Mouse (Mus musculus) cerebellum, adult 18-20 months (tissue): ENCODE measurements around the gene Mpp1.

Source experiments
- DNase-seq, 2 experiments: peaks; one replicate each; pipeline ENCODE4 v3.0.0; 2021

Gene Mpp1

DNA sequence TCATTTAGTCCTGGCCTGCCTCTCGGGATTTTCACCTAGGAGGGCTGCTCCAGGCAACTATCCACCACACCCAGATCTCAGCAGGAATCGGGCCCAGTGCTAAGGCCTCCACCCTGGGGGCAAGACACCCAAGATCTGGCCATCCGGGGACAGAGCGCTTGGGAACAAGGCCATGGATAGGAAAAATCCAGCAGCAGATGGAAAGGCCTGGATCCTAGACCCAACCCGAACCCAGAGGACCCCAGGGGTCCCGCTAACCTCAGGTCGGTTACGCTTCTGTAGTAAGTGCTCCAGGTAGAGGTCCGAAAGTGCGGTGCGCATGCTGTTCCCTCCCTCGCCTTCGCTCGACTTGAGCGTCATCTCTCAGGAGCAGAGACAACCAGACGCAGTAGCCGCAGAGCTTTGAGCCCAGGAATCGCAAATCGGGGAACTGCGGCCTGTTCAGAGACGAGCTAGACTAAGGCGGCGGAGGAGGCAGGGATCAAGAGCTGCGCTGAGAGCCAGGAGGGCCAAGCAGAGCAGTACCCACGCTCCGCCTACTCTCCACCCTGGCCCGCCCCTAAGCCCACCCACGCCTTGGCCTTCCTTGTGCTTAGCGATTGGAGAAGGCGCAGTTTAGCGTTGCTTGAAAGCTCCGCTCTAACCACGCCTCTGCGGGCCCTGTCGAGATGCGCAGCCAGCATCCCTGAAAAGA lies at the start of gene Mpp1:
Mpp1 (minus strand) TSS at position 550 of the 694 bp plus-strand sequence.
- peak; percentile 73 to 83 for DNase-seq

DNA sequence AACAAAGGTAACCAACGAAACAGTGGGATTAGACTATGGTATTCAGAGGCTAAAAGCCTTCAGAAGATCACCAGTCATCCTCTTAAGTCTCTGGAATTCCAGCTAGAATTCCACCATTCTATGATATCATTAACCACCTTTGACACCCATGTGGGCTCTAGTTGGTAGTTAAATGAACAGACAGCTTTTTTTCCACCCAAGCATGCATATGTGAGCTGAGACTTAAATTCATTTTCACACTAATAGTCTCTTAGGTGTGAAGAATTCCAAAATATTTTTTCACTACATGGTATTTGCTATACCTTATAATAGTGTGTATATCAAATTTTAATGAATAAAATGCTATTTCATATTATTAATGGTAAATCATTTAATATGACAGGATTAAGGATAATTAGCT lies 32.9 kb upstream of the Mpp1 start, which contains the start of gene Smim9:
Smim9 (minus strand) TSS at position 101 of the 400 bp plus-strand sequence.
- no peak for DNase-seq

DNA sequence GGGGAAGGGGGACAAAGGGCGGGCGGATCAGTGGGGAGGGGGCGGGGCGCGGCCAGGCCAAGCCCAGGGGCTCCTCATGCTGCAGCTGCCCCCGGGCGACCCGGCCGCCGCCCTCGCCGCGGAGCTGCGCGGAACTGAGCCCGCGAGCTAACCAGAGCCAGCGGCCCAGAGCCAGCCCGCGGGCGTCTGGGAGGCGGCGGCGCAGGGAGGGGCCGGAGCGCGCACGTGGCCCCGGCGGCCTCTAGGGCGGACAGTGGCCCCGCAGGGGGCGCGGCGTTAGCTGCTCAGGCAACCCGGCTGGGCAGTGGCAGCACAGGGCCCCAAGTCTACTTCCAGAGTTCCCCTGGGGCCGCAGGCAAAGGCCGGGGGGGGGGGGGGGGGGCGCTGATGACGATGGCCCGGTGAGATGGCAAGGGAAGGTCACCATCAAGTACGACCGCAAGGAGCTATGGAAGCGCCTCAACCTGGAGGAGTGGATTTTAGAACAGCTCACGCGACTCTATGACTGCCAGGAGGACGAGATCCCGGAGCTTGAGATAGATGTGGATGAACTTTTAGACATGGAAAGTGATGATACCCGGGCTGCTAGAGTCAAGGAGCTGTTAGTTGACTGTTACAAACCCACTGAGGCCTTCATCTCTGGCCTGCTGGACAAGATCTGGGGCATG lies 24.9 kb upstream of the Mpp1 start:
- peak; percentile 31 to 48 for DNase-seq

DNA sequence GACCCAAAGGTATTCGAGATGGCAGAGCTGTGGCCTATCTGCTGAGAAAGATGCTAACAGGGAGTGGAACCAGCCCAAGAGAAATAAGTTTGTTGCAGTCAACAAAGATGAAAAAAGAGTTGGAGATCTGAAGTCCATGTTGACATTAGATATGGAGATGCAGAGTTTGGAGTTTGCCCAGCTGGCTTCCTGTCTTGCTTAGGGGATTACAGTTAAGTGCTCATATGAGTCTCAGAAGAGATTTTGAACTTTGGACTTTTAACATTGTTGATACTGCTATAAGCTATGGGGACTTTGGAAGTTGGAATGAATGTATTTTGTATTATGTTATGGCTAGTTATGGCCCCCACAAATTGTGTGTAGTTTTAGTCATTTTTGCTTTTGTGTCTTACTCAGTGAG lies 21.4 kb upstream of the Mpp1 start:
- DNase-seq = no peak

DNA sequence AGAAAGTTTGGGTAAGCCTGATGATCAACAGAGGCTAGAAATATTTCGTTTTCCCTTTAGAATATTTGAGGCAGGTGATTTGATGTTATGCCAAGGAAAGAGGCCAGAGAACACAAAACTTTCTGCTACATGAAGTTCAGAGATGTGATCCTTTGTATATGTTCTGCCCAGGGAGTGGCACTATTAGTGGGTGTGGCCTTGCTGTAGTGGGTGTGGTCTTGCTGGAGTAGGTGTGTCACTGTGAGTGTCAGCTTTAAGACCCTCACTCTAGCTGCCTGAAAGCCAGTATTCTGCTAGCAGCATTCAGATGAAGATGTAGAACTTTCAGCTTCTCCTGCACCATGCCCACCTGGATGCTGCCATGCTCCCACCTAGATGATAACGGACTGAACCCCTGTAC lies 19.5 kb upstream of the Mpp1 start:
- no peak for DNase-seq

DNA sequence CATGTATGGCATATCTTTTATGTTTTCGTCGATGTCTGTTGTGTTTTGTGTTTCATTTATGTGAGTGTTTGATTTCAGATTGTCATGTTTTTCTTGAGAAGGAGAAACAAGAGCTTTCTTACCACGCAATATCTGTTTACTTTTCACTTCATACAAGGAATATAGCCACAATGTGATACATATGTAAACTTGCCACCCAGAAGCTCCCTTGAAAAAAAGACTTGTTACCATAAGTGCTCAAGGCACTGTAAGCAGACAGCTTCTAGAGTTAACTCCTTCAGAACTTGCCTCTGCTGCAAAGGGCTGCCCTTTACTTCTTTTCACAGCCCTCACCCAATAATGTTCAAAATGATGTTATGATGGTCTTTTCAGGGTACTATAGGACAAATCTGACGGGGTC lies 17.6 kb upstream of the Mpp1 start:
- no peak for DNase-seq

DNA sequence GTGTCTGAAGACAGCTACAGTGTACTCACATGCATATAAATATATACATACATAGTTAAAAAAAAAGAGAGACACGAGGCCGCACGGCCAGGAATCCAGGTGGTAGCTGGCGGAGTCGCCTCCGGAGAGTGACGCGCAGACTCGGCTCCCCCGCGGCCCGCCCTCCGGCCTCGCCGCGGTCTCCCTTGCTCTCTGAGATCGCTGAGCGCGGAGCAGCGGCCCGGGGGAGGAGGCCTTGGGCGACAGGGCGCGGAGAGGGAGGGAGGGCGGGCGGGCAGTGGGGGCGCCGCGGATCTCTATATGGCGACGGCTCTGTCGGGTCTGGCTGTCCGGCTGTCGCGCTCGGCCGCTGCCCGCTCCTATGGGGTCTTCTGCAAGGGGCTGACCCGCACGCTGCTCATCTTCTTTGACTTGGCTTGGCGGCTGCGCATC lies 12.3 kb upstream of the Mpp1 start:
- peak; percentile 10 to 13 for DNase-seq

DNA sequence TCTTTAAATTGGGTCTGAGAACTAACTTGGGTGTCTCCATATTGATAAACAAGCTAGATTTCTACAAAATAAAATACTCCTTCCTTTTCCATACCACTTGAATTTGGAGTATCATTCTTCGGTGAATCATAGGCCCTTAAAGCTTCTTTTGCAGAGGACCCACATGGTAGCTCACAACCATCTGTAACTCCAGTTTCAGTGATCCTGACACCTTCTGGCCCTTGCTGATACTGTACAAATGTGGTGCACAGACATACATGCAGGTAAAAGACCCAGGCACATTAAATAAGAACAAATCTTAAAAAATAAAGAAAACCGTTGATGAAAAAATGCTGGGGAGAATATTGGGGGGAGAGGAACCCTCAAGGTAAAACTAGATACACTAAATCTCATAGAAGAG lies 7.4 kb upstream of the Mpp1 start:
- DNase-seq = no peak

DNA sequence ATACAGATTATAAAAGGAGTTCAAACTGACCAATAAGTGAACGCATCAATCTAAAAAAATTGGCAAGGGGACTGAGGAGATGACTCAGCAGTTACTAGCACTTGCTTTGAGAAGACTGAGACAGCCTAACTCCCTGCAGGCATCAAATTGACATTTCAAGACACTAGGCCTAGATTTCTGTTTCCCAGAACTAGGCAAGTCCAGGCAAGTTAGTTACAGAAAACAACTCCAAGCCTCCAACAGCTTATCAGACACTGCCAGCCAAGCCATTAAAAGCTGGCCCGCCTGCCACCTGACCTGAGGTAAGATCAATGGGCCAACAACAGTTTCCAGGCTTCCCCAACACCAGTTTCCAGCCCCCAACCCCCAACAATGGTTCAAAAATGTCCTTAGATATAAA lies 6.9 kb upstream of the Mpp1 start:
- DNase-seq = no peak

DNA sequence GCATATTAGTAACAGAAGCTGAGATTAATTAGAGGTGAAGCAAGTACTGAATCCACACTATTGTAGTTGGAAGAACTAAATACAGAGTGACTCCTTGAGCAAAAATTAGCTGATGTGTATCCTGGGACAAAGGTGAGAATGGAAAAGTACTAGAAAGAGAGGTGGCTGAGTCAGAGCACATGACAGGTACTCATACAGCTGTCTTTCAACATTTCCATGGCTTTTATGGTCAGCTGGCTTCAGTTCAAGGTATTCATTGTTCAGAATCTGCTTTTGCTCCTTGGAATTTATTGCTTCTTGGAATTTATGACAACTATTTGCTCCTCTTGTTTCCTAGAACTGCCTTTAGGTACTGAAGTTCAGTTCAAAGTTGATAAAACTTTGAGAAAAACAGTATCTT lies 6.1 kb upstream of the Mpp1 start:
- no peak for DNase-seq

DNA sequence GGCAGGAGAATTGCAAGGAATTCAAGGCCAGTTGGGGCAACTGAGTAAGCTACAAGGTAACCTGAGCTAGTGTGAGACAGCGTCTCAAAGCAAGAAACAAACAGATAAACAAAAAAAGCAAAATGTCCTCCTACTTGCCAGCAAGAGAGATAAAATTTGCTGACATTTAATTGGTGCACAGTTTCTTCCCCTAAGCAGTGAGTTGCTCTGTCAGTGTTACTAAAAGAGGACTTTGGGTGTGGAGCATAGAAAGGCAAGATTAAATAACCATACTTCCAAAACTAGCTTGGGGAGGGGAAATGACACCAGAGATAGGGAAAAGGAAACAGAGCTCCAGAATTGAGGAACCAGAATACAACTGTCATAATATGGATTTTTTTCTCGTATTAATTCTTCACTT lies 1.3 kb downstream of the Mpp1 start:
- DNase-seq = no peak

DNA sequence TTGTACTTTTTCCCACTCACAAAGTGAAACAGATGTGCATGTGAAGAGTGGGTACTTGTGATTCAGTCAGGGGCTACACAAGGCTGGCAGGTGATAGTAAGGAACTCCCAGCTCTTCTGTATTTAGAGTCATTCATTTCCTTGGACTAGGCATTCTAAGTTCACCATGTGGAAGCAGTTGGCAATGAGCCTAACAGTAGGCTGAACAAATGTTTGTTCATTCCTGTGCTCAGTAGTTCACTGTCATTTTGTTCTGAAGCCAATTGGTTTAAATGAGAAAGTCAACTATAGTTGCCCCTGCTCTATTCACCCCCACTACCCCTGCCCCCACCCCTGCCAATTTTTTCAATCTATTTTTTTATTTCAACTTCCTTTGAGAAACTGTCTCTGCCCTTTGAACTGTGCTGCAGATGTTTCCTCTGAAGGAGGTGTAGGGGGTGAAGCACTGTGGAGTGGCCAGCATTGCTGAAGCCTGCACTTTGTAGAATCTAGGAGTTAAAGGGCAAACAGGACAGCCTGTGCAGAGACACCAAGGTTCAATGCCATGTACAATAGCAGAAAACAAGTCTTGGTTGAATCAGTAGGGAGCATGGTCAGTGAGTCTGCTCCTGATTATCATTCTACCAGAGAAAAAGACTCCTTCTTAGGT lies 2.4 kb downstream of the Mpp1 start:
- DNase-seq = peak; percentile 22 to 49

DNA sequence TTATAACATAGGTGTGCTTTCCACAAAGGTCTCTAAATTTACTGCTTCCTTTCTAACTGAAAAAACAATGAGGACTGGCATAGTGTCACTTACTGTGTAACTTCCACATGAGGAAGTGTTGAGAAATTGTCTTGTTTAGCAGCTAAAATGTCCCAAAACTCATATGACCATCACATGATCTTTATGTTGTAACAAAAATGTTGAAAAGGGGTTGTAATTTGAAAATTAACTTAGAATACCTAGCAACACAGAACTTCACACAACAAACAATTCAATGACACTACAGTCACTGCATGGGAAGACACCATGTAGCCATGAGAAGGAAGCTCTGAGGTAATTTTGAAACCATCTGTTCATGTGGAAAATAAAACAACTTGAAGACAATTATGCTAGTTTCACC lies 3.9 kb downstream of the Mpp1 start:
- no peak for DNase-seq

DNA sequence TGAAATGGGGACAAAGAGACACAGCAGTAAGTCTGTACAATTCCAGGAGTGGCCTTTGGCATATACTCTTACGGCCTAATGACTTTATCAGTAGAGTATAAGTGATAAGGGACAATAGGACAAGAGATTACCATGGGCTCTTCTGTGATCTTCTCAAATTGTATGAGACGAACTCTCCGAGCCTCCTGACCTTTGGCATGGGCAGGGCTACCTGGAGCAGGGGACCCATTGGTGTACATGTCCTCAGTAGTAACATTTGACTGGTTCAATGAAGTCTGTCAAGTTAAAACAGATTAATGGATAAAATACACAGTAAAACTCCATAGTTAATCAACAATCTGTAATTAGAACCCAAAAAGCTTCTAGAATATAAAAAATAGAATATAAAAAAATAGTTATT lies 5.2 kb downstream of the Mpp1 start:
- no peak for DNase-seq

DNA sequence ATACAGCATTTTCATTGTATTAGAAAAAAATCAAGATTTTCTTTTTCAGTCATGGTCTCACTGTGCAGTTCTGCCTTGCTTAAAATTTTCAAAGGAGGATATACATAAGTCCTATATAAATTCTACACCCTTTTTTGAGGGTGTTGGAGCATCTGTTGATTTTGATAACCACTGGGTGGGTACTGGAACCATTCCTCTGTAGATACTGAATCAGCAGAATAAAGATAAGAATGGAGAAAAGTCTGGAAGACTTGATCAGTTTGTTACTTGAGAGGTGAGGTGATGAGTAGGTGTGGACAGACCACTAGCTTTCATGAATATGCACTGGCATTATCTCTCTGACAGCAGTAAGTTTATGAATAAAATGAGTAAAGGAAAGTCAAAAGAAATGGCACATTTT lies 15.3 kb downstream of the Mpp1 start:
- DNase-seq = no peak

DNA sequence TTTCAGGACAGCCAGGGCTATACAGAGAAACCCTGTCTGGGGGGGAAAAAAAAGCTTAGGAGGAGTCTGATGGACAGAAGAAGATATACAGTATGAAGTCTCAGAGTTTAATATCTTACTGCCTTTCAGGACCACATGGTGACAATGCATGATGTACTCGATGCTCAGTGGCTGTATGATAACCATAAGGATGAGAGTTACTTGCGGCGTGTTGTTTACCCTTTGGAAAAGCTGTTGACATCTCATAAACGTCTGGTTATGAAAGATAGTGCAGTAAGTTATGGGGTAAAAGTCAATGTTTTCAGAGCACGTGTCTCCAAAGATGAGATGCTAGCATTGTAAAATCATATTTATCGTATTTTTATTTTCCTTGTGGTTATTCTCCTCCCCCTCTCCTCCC lies 28.5 kb downstream of the Mpp1 start:
- no peak for DNase-seq

DNA sequence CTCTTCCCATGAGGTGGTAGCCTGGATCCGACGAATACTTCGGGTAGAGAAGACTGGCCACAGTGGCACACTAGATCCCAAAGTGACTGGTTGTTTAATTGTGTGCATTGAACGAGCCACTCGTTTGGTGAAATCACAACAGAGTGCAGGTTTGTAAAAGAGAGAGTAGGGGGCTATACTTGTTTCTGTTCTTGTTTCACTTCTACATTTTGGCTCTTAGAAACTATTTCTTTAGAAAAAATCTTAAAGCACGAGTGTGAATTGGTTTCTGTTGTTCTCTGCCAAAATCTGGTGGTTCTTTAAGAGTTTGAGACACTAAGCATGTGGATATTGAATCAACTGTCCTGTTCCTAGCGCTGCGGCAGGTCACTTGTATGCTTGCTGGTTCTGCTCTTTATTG lies 32.0 kb downstream of the Mpp1 start:
- no peak for DNase-seq

DNA sequence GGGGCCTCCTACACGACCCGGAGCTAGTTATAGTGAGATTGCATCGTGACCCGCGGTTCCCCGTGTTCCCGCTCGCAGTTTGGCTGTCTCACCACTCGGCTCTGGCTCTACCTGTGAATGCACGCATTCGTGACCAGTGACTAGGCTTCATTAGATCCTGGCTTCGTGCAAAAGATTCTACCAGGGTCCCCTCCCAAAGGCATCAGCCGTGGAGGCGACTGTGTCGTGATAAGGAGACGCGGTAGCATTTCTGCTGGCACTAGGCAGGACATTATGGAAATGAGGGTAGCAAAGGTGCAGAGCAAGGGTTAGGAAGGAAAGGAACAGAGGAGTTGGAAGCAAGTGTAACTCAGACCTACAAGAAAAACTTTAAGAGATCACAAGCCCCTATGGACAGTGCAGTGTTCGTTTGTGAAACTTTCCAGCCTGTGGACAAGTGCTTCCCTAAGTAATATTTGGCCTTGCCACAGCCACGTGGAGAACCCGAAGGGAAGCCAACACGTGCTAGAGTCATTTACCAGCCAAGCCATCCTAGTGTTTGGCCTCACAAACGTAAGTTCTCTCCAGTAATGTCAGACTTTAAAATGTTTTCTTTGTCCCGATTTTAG lies 34.5 kb downstream of the Mpp1 start:
- peak in 1 of 2 experiments; percentile 7 for DNase-seq

DNA sequence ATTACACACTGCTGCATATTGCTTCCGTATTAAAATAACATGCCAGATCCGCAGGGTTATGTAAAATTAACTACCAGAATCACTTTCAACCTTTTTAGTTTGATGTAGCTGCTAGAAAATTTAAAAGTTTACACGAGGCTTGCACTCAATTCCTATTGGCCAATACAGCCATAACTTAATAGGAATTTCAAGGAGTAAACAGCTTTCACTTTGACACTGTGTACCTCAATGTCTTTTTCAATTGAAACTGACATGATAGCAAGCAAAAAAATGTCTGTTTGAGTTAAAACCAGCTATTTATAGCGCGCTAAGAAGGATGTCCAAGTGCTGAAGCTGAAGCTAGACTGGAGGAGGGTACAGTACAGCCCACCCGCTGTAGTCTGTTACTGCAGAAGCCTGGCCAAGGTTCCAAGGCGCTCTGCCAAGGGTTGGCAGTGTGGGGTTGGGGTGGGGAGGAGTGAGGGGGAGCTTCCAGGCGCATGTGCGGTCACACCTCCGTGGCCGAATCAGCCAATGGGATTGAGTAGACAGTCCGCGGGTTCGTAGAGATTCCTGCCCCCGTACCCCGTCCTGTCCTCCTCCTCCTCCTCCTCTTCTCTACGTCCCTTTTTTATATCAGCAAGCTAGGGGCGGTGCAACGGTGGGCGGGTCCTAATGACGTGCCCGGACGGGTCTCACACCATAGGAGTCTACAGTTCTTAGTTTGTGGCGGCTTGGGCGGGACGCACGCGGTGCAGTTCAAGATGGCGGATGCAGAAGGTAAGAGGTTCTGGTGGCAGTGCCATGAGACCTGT lies 35.2 kb downstream of the Mpp1 start, which contains the start of gene Dkc1:
Dkc1 (plus strand) TSS at position 486 of the 794 bp plus-strand sequence.
- peak; percentile 90 to 91 for DNase-seq

DNA sequence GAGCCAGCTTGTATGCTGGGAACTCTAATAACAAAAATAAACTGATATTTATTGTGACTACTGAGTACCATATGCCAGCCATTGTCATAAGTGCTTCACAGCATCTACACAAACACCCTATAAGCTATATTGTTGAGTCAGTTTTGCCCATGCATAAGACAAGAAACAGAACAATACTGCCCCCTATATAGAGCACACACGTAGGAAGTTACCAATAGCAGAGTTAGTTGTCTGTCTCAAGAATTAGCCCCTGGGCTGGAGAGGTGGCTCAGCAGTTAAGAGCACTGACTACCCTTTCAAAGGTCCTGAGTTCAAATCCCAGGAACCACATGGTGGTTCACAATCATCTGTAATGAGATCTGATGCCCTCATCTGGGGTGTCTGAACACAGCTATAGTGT lies 45.2 kb downstream of the Mpp1 start:
- no peak for DNase-seq

DNA sequence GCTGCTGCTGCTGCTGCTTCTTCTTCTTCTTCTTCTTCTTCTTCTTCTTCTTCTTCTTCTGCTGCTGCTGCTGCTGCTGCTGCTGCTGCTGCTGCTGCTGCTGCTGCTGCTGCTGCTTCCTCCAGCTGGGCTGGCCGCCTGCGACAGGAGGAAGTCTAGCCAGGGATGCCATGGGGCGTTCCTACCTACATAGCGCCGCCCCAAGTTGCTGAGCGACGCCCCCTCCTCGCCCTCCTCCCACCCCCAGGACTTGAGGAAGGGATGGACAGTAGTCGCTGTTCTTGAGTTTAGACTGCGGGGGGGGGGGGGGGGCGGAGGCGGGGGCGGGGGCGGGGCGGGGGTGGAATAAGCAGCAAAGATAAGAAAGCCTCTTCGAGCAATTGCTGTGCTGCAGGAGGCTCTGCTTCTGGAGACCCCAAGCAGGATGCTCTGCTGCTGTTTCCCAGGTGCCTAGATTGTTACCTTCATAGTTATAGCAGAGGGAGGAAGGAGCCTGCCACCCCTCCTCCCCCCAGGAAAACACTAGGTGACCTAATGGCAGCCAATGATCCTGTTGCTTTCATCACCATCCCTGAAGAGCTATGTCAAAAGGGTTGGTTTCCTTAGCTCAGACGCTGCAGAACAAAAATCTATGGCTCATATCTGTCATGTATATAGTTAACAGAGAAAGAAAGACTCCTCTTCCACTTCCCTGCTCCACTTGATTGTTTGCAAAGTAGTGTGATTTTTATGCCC lies 45.9 kb downstream of the Mpp1 start, which contains the start of gene Gab3:
Gab3 (minus strand) TSS at position 685 of the 735 bp plus-strand sequence.
- peak; percentile 12 to 62 for DNase-seq
